Mouse (Mus musculus) brain, adult 2 months (tissue): ENCODE data around the gene Tcf7l2.
A peak's percentile ranks its signal among the peaks of the same experiment; 100 is the strongest.

Experiments used
- DNase-seq: peaks from one replicate; pipeline ENCODE4 v3.0.0; 2011; ENCODE audit warnings: low read depth, low spot score

Gene Tcf7l2

GRCm38 (mm10) chr19:55741439-55741928 is at the start of gene Tcf7l2:
Gene Tcf7l2 (plus strand): TSS chr19:55741820.
- peak; percentile 82 for DNase-seq

- DNase-seq, result no peak
Measured at GRCm38 (mm10) chr19:55694651-55695050, 47.0 kb upstream of the Tcf7l2 start.

GRCm38 (mm10) chr19:55695418-55695817 is 46.2 kb upstream of the Tcf7l2 start:
- no peak for DNase-seq

- DNase-seq, result no peak
Measured at GRCm38 (mm10) chr19:55698892-55699291, 42.7 kb upstream of the Tcf7l2 start.

GRCm38 (mm10) chr19:55700214-55700568 is 41.4 kb upstream of the Tcf7l2 start:
- DNase-seq, result no peak

GRCm38 (mm10) chr19:55700569-55701282 is 40.9 kb upstream of the Tcf7l2 start:
- peak; percentile 6 for DNase-seq

- DNase-seq, result no peak
Measured at GRCm38 (mm10) chr19:55701283-55701633, 40.4 kb upstream of the Tcf7l2 start.

GRCm38 (mm10) chr19:55702081-55702480 is 39.5 kb upstream of the Tcf7l2 start:
- no peak for DNase-seq

GRCm38 (mm10) chr19:55702716-55703115 is 38.9 kb upstream of the Tcf7l2 start:
- no peak for DNase-seq

- DNase-seq, result no peak
Measured at GRCm38 (mm10) chr19:55704071-55704470, 37.5 kb upstream of the Tcf7l2 start.

- no peak for DNase-seq
Measured at GRCm38 (mm10) chr19:55706300-55706699, 35.3 kb upstream of the Tcf7l2 start.

GRCm38 (mm10) chr19:55706806-55707205 is 34.8 kb upstream of the Tcf7l2 start:
- no peak for DNase-seq

GRCm38 (mm10) chr19:55708031-55708554 is 33.5 kb upstream of the Tcf7l2 start:
- no peak for DNase-seq

GRCm38 (mm10) chr19:55710841-55711240 is 30.8 kb upstream of the Tcf7l2 start:
- DNase-seq, result no peak

- no peak for DNase-seq
Measured at GRCm38 (mm10) chr19:55711701-55712100, 29.9 kb upstream of the Tcf7l2 start.

GRCm38 (mm10) chr19:55712678-55713077 is 28.9 kb upstream of the Tcf7l2 start:
- DNase-seq, result no peak

GRCm38 (mm10) chr19:55714015-55714414 is 27.6 kb upstream of the Tcf7l2 start:
- DNase-seq, result peak; percentile 33

GRCm38 (mm10) chr19:55714665-55715064 is 27.0 kb upstream of the Tcf7l2 start:
- no peak for DNase-seq

GRCm38 (mm10) chr19:55719083-55719482 is 22.5 kb upstream of the Tcf7l2 start:
- DNase-seq, result no peak

- no peak for DNase-seq
Measured at GRCm38 (mm10) chr19:55719524-55720408, 21.9 kb upstream of the Tcf7l2 start.

- DNase-seq, result no peak
Measured at GRCm38 (mm10) chr19:55720409-55721092, 21.1 kb upstream of the Tcf7l2 start.

GRCm38 (mm10) chr19:55722376-55722775 is 19.2 kb upstream of the Tcf7l2 start:
- DNase-seq, result no peak
